Mouse (Mus musculus): ENCODE results near the gene B3gntl1.

DNA sequence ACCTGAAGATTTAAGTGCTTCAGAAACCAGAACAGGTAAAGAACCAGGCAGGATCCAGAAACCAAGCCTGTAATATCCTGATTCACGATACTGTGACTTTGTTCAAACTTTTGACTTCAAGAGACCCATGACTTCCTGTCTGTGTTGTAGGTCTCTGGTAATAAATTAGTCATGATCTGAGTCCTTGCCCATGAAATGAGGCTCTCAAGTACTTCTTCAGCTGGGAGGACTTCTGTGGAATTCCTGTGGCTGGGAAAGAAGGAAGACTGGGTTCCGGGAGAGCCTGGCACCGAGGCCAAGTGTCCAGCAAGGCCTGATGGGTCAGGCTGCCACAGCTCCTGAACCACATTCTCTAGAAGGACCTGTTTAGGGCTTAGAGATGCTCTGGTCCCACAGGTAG is 47.8 kb upstream of the B3gntl1 start:
- TF ChIP-seq CTCF (IDR thresholded peaks at IDR 0.05; ENCODE audit: borderline replicate concordance, insufficient read depth, low read depth, low read length) (no peak), POLR2A (IDR thresholded peaks at IDR 0.05; ENCODE audit: borderline replicate concordance, insufficient read depth, low read length) (no peak)
